Mouse (Mus musculus): ENCODE measurements around the gene Matk. TPM values are rescaled to one million over a fixed set of nuclear protein-coding genes. Genes with fewer than 3 reads are reported as not detected.
A peak's percentile ranks its signal among the peaks of the same experiment; 100 is the strongest.

Matk gene
- polyA plus RNA-seq, 1 experiment = 0.98 TPM

- Histone ChIP-seq H3K36me3 (ENCODE audit: control insufficient read depth, insufficient read depth) (peaks cover 30% of the 10 kb centered on the region), H3K4me3 (ENCODE audit: insufficient read depth, poor library complexity, severe bottlenecking) (no peak overlapping the region), H3ac (ENCODE audit: control insufficient read depth, insufficient read length, low read depth) (no peak overlapping the region), H3K79me2 (ENCODE audit: control insufficient read depth, insufficient read depth) (peaks cover 24% of the 10 kb centered on the region), H3K27me3 (ENCODE audit: control insufficient read depth, insufficient read depth, insufficient read length) (no peaks in the 10 kb centered on the region), H3K79me3 (ENCODE audit: low read depth) (peaks cover 3% of the 10 kb centered on the region)
- TF ChIP-seq CTCF (IDR thresholded peaks at IDR 0.05; ENCODE audit: control insufficient read depth, insufficient read depth, insufficient read length) (no peak), MYOG (IDR thresholded peaks at IDR 0.05; ENCODE audit: control insufficient read depth, extremely low read depth, insufficient read length) (no peak), FOSL1 (IDR thresholded peaks at IDR 0.05; ENCODE audit: insufficient read depth, low read length, poor library complexity, severe bottlenecking) (no peak), MYOD1 (IDR thresholded peaks at IDR 0.05; ENCODE audit: control insufficient read depth, insufficient read length, low read depth) (no peak), MAX (IDR thresholded peaks at IDR 0.05) (no peak), CEBPB (IDR thresholded peaks at IDR 0.05; ENCODE audit: low read depth) (no peak), USF1 (IDR thresholded peaks at IDR 0.05; ENCODE audit: low read depth) (no peak)
Observed at GRCm38 (mm10) chr10:81306837-81307682, 54.3 kb downstream of the Matk start.

GRCm38 (mm10) chr10:81309571-81309970 lies 56.8 kb downstream of the Matk start:
- H3K4me3 ChIP-seq (ENCODE audit: insufficient read depth, poor library complexity, severe bottlenecking) = no peak overlapping the region
- no peaks in the 10 kb centered on the region for H3K79me3 ChIP-seq (ENCODE audit: low read depth)
- H3K36me3 ChIP-seq (ENCODE audit: control insufficient read depth, insufficient read depth) = peaks cover 37% of the 10 kb centered on the region
- H3K79me2 ChIP-seq (ENCODE audit: control insufficient read depth, insufficient read depth) = peaks cover 4% of the 10 kb centered on the region
- H3K27me3 ChIP-seq (ENCODE audit: control insufficient read depth, insufficient read depth, insufficient read length) = no peaks in the 10 kb centered on the region
- H3ac ChIP-seq (ENCODE audit: control insufficient read depth, insufficient read length, low read depth) = no peak overlapping the region
- TF ChIP-seq MYOD1 (IDR thresholded peaks at IDR 0.05; ENCODE audit: control insufficient read depth, insufficient read length, low read depth) = no peak
- TF ChIP-seq MYOG (IDR thresholded peaks at IDR 0.05; ENCODE audit: control insufficient read depth, extremely low read depth, insufficient read length) = no peak
- TF ChIP-seq USF1 (IDR thresholded peaks at IDR 0.05; ENCODE audit: low read depth) = no peak
- TF ChIP-seq CEBPB (IDR thresholded peaks at IDR 0.05; ENCODE audit: low read depth) = no peak
- TF ChIP-seq FOSL1 (IDR thresholded peaks at IDR 0.05; ENCODE audit: insufficient read depth, low read length, poor library complexity, severe bottlenecking) = no peak
- no peak for TF ChIP-seq MAX (IDR thresholded peaks at IDR 0.05)
- TF ChIP-seq CTCF (IDR thresholded peaks at IDR 0.05; ENCODE audit: control insufficient read depth, insufficient read depth, insufficient read length) = no peak

Small RNAs within 50 kb of the gene (microRNA-seq; reads per million reads assigned to microRNA genes)
- 11.7 reads per million, percentile 61 among the genes with 10 or more reads in this experiment for gene Mir3057 (ENCODE audit: borderline microRNAs expressed)

Other genes with a start within 250 kb of the Matk start
- 0.25 TPM for gene Gng7, start 238.0 kb upstream of the Matk start, polyA plus RNA-seq (2012; fragmentation: generic; extraction: Trizol)
- 0.28 TPM for gene Diras1, start 227.3 kb upstream of the Matk start, polyA plus RNA-seq (2012; fragmentation: generic; extraction: Trizol)
- 11.6 TPM for gene Slc39a3, start 215.5 kb upstream of the Matk start, polyA plus RNA-seq (2012; fragmentation: generic; extraction: Trizol)
- gene Sgta, start 192.8 kb upstream of the Matk start, polyA plus RNA-seq (2012; fragmentation: generic; extraction: Trizol) = 154 TPM
- 67.3 TPM for gene Thop1, start 182.9 kb upstream of the Matk start, polyA plus RNA-seq (2012; fragmentation: generic; extraction: Trizol)
- gene Creb3l3, start 154.1 kb upstream of the Matk start, polyA plus RNA-seq (2012; fragmentation: generic; extraction: Trizol) = 0.06 TPM
- gene Map2k2, start 147.0 kb upstream of the Matk start, polyA plus RNA-seq (2012; fragmentation: generic; extraction: Trizol) = 92.2 TPM
- gene Zbtb7a, start 117.7 kb upstream of the Matk start, polyA plus RNA-seq (2012; fragmentation: generic; extraction: Trizol) = 19.9 TPM
- gene Pias4, start 85.0 kb upstream of the Matk start, polyA plus RNA-seq (2012; fragmentation: generic; extraction: Trizol) = 31.6 TPM
- 2,537 TPM for gene Eef2, start 76.3 kb upstream of the Matk start, polyA plus RNA-seq (2012; fragmentation: generic; extraction: Trizol)
- 72.8 TPM for gene Dapk3, start 69.9 kb upstream of the Matk start, polyA plus RNA-seq (2012; fragmentation: generic; extraction: Trizol)
- gene 4930442H23Rik, start 69.1 kb upstream of the Matk start, polyA plus RNA-seq (2012; fragmentation: generic; extraction: Trizol) = 0.07 TPM
- gene Nmrk2, start 50.9 kb upstream of the Matk start, polyA plus RNA-seq (2012; fragmentation: generic; extraction: Trizol) = 0.18 TPM
- gene Atcay, start 22.1 kb upstream of the Matk start, polyA plus RNA-seq (2012; fragmentation: generic; extraction: Trizol) = 0.26 TPM
- gene Zfr2, start 19.8 kb upstream of the Matk start, polyA plus RNA-seq (2012; fragmentation: generic; extraction: Trizol) = 0.19 TPM
- gene Mrpl54, start 14.0 kb downstream of the Matk start, polyA plus RNA-seq (2012; fragmentation: generic; extraction: Trizol) = 174 TPM
- gene Apba3, start 14.0 kb downstream of the Matk start, polyA plus RNA-seq (2012; fragmentation: generic; extraction: Trizol) = 103 TPM
- gene Tjp3, start 38.6 kb downstream of the Matk start, polyA plus RNA-seq (2012; fragmentation: generic; extraction: Trizol) = not detected
- 33.3 TPM for gene Pip5k1c, start 40.0 kb downstream of the Matk start, polyA plus RNA-seq (2012; fragmentation: generic; extraction: Trizol)
- 48.1 TPM for gene Cactin, start 68.2 kb downstream of the Matk start, polyA plus RNA-seq (2012; fragmentation: generic; extraction: Trizol)
- 0.02 TPM for gene Tbxa2r, start 75.8 kb downstream of the Matk start, polyA plus RNA-seq (2012; fragmentation: generic; extraction: Trizol)
- gene Gipc3, start 90.3 kb downstream of the Matk start, polyA plus RNA-seq (2012; fragmentation: generic; extraction: Trizol) = 0.08 TPM
- 89.0 TPM for gene Hmg20b, start 97.5 kb downstream of the Matk start, polyA plus RNA-seq (2012; fragmentation: generic; extraction: Trizol)
- gene Mfsd12, start 104.6 kb downstream of the Matk start, polyA plus RNA-seq (2012; fragmentation: generic; extraction: Trizol) = 8.2 TPM
- gene 4930404N11Rik, start 112.9 kb downstream of the Matk start, polyA plus RNA-seq (2012; fragmentation: generic; extraction: Trizol) = 0.51 TPM
- gene Fzr1, start 125.6 kb downstream of the Matk start, polyA plus RNA-seq (2012; fragmentation: generic; extraction: Trizol) = 61.6 TPM
- gene Dohh, start 131.5 kb downstream of the Matk start, polyA plus RNA-seq (2012; fragmentation: generic; extraction: Trizol) = 148 TPM
- 1.7 TPM for gene Gm48551, start 131.5 kb downstream of the Matk start, polyA plus RNA-seq (2012; fragmentation: generic; extraction: Trizol)
- gene Gm48552, start 136.1 kb downstream of the Matk start, polyA plus RNA-seq (2012; fragmentation: generic; extraction: Trizol) = 0.20 TPM
- 0.32 TPM for gene Smim24, start 140.1 kb downstream of the Matk start, polyA plus RNA-seq (2012; fragmentation: generic; extraction: Trizol)
- gene Nfic, start 202.7 kb downstream of the Matk start, polyA plus RNA-seq (2012; fragmentation: generic; extraction: Trizol) = 86.7 TPM
- 1.0 TPM for gene Celf5, start 229.8 kb downstream of the Matk start, polyA plus RNA-seq (2012; fragmentation: generic; extraction: Trizol)
- 122 TPM for gene Ncln, start 243.5 kb downstream of the Matk start, polyA plus RNA-seq (2012; fragmentation: generic; extraction: Trizol)
- 0.02 TPM for gene S1pr4, start 247.2 kb downstream of the Matk start, polyA plus RNA-seq (2012; fragmentation: generic; extraction: Trizol)

All from C2C12 (cell line).